Mouse (Mus musculus) liver, embryonic 16.5 days (tissue): ENCODE measurements at regions not wholly inside any gene's neighbourhood (a gene's known extent, or its start where the extent isn't known, plus 50 kb on each side); places are given as distances from the start of the nearest gene placed in this dataset.

Source experiments
- ATAC-seq: fragments of 200-750 bp; cut with Nextera tagmentation; 2 replicates; pipeline ENCODE4 v1.8.0; 2017; ENCODE audit warnings: low read depth, mild to moderate bottlenecking, moderate number of reproducible peaks, moderate library complexity
- H3K27ac ChIP-seq: fragments of 300-500 bp; sonication (generic); 2 replicates; pipeline ENCODE4 v1.5.1; 2014; ENCODE audit warnings: mild to moderate bottlenecking, low read length
- H3K27me3 ChIP-seq: fragments of 300-500 bp; sonication (generic); 2 replicates; pipeline ENCODE4 v1.6.1; 2014; ENCODE audit warnings: low read depth, low read length, mixed read lengths; ENCODE audit not compliant: control insufficient read depth, insufficient read depth
- H3K36me3 ChIP-seq: fragments of 300-500 bp; sonication (generic); 2 replicates; pipeline ENCODE4 v1.6.1; 2014; ENCODE audit warnings: mild to moderate bottlenecking; ENCODE audit not compliant: control insufficient read depth, insufficient read depth
- H3K4me1 ChIP-seq: fragments of 300-500 bp; sonication (generic); 2 replicates; pipeline ENCODE4 v1.6.1; 2014; ENCODE audit warnings: low read depth, low read length, mixed read lengths; ENCODE audit not compliant: control insufficient read depth
- H3K4me2 ChIP-seq: fragments of 300-500 bp; sonication (generic); 2 replicates; pipeline ENCODE4 v1.6.1; 2014; ENCODE audit warnings: low read depth, low read length, mixed read lengths
- H3K4me3 ChIP-seq: fragments of 300-500 bp; sonication (generic); 2 replicates; pipeline ENCODE4 v1.5.1; 2014; ENCODE audit warnings: low read depth, mild to moderate bottlenecking, low read length
- H3K9ac ChIP-seq: fragments of 300-500 bp; sonication (generic); 2 replicates; pipeline ENCODE4 v1.6.1; 2014; ENCODE audit warnings: low read depth, low read length
- H3K9me3 ChIP-seq: fragments of 300-500 bp; sonication (generic); replicated peaks from 2 replicates; pipeline ENCODE4 v1.6.1; 2016; ENCODE audit warnings: low read length; ENCODE audit not compliant: control insufficient read depth
- WGBS: fragments of 180-500 bp; shearing (Covaris S2); extraction: QIAGEN DNeasy Blood & Tissue Kit; methylation state at CpG from one replicate; pipeline ENCODE4 v1.1.7; 2014; ENCODE audit not compliant: insufficient replicate concordance; 5-methylcytosine and 5-hydroxymethylcytosine counted together

DNA sequence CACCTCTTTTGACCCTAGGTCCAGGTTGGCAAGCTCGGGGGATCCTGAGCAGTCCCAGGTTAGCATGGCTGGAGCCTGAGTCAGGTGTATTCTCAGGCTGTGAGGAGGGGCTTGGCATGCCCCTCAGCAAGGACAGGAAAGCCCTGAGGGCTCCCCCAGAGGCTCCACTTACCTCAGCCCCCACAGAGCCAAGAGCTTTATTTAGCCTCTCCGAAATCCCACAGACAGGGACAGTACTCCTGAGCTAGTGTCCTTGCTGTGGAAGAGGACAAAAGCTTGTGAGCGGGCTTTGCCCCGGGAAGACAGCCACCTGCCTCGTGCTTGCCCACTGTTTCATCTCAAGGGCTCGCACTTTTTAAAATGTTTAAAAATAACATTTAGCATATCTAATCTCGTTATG lies 118.7 kb downstream of the Sec61b start:
- Histone ChIP-seq H3K4me1 (no peaks in the 10 kb centered on the region), H3K9me3 (no peaks in the 10 kb centered on the region), H3K4me3 (no peak overlapping the region), H3K9ac (no peak overlapping the region), H3K27ac (no peak overlapping the region), H3K4me2 (no peak overlapping the region), H3K36me3 (no peaks in the 10 kb centered on the region), H3K27me3 (no peaks in the 10 kb centered on the region)
- WGBS = 62% methylated on average over 7 of the region's 7 CpGs
- no peak for ATAC-seq

GRCm38 (mm10) chr4:47594171-47594570 lies 119.7 kb downstream of the Sec61b start:
- no peaks in the 10 kb centered on the region for H3K36me3 ChIP-seq
- H3K9ac ChIP-seq = no peak overlapping the region
- H3K27ac ChIP-seq = no peak overlapping the region
- WGBS = 69% methylated on average over 6 of the region's 6 CpGs
- H3K4me1 ChIP-seq = no peaks in the 10 kb centered on the region
- ATAC-seq = no peak
- H3K9me3 ChIP-seq = no peaks in the 10 kb centered on the region
- H3K4me2 ChIP-seq = no peak overlapping the region
- H3K27me3 ChIP-seq = no peaks in the 10 kb centered on the region
- no peak overlapping the region for H3K4me3 ChIP-seq

DNA sequence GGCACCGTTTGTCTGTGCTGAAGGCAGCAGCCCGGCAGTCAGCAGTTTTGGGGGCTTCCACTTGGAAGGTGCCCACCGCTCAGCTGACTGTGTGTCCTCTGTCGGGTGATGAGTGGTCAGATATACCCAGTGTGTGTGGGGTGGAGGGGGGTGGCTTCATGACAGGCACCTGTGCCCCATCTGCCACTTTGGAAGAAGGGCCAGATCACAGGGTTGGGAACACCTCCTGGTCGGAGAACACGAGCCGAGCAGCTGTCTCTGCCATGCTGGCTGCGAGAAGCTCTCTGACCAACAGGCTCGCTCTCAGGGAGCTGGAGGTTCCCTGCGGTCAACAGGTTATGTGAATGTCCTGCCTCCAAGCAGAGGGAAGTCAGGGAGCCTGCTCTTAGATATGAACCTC lies 121.4 kb downstream of the Sec61b start:
- 67% methylated on average over 10 of the region's 10 CpGs for WGBS

DNA sequence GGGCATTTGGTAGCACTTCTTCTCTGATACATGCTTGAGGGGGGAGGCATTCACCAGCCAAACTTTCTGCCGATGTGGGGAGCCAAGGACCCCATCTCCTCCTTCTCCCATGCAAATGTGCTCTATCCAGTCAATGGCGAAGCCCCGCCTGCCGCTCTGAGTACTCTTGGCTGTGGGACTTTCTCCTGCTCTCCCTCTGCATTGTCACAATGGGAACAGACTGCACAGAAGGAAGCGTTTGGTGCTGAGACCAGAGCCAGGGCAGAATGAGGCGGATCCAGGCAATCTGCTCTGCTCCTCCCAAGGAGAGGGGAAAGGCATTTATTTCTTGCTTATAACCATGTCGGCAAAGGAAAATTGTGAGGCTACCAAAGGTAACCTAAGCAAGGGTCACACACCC lies 123.1 kb downstream of the Sec61b start:
- H3K27me3 ChIP-seq = no peaks in the 10 kb centered on the region
- H3K27ac ChIP-seq = no peak overlapping the region
- no peaks in the 10 kb centered on the region for H3K4me1 ChIP-seq
- ATAC-seq = no peak
- H3K36me3 ChIP-seq = no peaks in the 10 kb centered on the region
- H3K4me3 ChIP-seq = no peak overlapping the region
- H3K9ac ChIP-seq = no peak overlapping the region
- no peak overlapping the region for H3K4me2 ChIP-seq
- H3K9me3 ChIP-seq = no peaks in the 10 kb centered on the region
- WGBS = 55% methylated on average over 7 of the region's 7 CpGs

More for the DNA sequence above, 121.4 kb downstream of the Sec61b start:
- H3K4me2 ChIP-seq = no peak overlapping the region
- no peaks in the 10 kb centered on the region for H3K27me3 ChIP-seq
- ATAC-seq = no peak
- no peaks in the 10 kb centered on the region for H3K9me3 ChIP-seq
- H3K9ac ChIP-seq = no peak overlapping the region
- no peak overlapping the region for H3K4me3 ChIP-seq
- no peak overlapping the region for H3K27ac ChIP-seq
- no peaks in the 10 kb centered on the region for H3K36me3 ChIP-seq
- no peaks in the 10 kb centered on the region for H3K4me1 ChIP-seq

GRCm38 (mm10) chr4:47598216-47598615 lies 123.8 kb downstream of the Sec61b start:
- no peaks in the 10 kb centered on the region for H3K9me3 ChIP-seq
- H3K27me3 ChIP-seq = no peaks in the 10 kb centered on the region
- whole genome bisulfite sequencing = 23% methylated on average over 2 of the region's 2 CpGs
- ATAC-seq = no peak
- H3K9ac ChIP-seq = no peak overlapping the region
- no peak overlapping the region for H3K27ac ChIP-seq
- no peaks in the 10 kb centered on the region for H3K4me1 ChIP-seq
- H3K4me3 ChIP-seq = no peak overlapping the region
- H3K36me3 ChIP-seq = no peaks in the 10 kb centered on the region
- H3K4me2 ChIP-seq = no peak overlapping the region

DNA sequence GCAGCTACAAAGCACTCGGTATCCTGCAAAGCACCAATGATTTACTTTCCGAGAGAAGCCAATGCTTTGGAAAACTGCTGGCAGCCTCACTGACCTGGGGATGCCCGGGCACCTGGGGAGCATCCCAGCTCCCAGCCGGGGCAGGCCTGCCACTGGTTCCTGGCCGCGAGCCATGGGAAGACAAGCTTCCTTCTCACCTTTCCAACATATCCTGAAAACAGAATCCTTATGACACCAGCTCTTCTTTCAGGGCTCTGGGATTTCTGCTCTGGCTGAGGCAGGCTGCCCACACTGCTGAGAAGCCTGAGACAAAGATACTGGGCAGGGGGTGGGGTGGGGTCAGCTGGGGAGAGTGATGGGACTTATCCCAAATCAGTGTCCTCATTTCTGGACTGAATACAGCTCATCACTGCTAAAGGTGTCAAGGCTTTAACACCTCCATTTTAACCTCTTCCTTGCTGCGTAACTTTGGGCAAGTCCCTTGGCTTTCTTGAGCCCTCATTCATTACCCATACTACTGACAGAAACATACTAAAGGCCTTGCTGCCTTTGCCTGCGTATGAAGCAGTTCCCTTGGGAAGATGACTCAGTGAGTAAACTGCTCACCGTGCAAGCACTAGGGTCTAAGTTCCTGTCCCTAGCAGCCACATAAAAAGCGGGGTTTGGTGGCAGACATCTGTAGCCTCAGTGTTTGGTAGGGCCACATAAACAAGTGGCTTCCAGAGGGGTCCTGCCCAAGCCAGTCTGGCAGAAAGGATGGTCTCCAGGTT lies 127.0 kb downstream of the Sec61b start:
- Histone ChIP-seq H3K9ac (no peak overlapping the region), H3K9me3 (no peaks in the 10 kb centered on the region), H3K27me3 (no peaks in the 10 kb centered on the region), H3K36me3 (no peaks in the 10 kb centered on the region), H3K4me1 (no peaks in the 10 kb centered on the region), H3K27ac (no peak overlapping the region), H3K4me3 (no peak overlapping the region), H3K4me2 (no peak overlapping the region)
- 58% methylated on average over 10 of the region's 10 CpGs for WGBS
- no peak for ATAC-seq

- ATAC-seq = no peak
These were observed 128.9 kb downstream of the Sec61b start for GRCm38 (mm10) chr4:47603378-47603777.

GRCm38 (mm10) chr4:47603847-47604397 lies 129.5 kb downstream of the Sec61b start:
- Histone ChIP-seq H3K27ac (no peak overlapping the region), H3K36me3 (no peaks in the 10 kb centered on the region), H3K4me1 (no peaks in the 10 kb centered on the region), H3K4me2 (no peak overlapping the region), H3K9me3 (no peaks in the 10 kb centered on the region), H3K9ac (no peak overlapping the region), H3K4me3 (no peak overlapping the region), H3K27me3 (no peaks in the 10 kb centered on the region)
- no peak for ATAC-seq
- WGBS = 31% methylated on average over 14 of the region's 14 CpGs

More at GRCm38 (mm10) chr4:47603378-47603777, 128.9 kb downstream of the Sec61b start:
- H3K4me2 ChIP-seq = no peak overlapping the region
- no peaks in the 10 kb centered on the region for H3K36me3 ChIP-seq
- H3K4me1 ChIP-seq = no peaks in the 10 kb centered on the region
- no peak overlapping the region for H3K4me3 ChIP-seq
- H3K27me3 ChIP-seq = no peaks in the 10 kb centered on the region
- no peak overlapping the region for H3K27ac ChIP-seq
- 56% methylated on average over 6 of the region's 6 CpGs for WGBS
- H3K9me3 ChIP-seq = no peaks in the 10 kb centered on the region
- no peak overlapping the region for H3K9ac ChIP-seq

DNA sequence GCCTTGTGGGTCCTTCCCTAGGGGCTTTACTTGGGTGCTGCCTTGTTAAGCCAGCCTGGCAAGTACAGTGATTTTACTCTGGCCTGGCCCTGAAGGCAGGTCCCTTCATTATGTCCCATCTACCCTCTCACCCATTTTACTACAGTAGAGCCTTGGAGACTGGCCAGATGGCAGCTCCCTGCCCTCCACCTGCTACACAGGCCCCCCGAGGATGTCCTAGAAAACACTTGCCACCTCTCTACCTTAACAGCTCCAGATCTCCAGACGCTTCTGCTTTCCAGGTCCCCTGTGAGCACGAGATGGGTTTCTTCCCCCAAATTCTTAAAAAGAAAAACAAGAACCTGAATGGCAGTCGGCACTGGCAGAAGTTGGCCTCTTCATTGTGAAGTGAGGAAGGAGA lies 131.2 kb downstream of the Sec61b start:
- no peak overlapping the region for H3K9ac ChIP-seq
- no peak overlapping the region for H3K4me2 ChIP-seq
- no peak overlapping the region for H3K27ac ChIP-seq
- H3K4me3 ChIP-seq = no peak overlapping the region
- no peaks in the 10 kb centered on the region for H3K4me1 ChIP-seq
- no peaks in the 10 kb centered on the region for H3K9me3 ChIP-seq
- ATAC-seq = no peak
- WGBS = 46% methylated on average over 4 of the region's 4 CpGs
- H3K36me3 ChIP-seq = no peaks in the 10 kb centered on the region
- no peaks in the 10 kb centered on the region for H3K27me3 ChIP-seq
